Comparison of ENCODE assay signal across 34 mouse cellular contexts in genomic region chr15:100413306-100413705, GRCm38 (mm10). TPM values are rescaled to one million over a fixed set of nuclear protein-coding genes. Genes with fewer than 3 reads are reported as not detected.
DNase-seq lines count a peak whose midpoint lies in the region; ATAC-seq and TF ChIP-seq lines count a peak whose summit lies in the region.
"Had no signal": no experiment of that assay in that cellular context is flagged by ENCODE, and none has a peak within 500 bp of the region (broad histone marks: within the 10 kb centered on the region; RNA-seq: fewer than 3 reads in every experiment).

No protein-coding gene starts in this region.

- no peak overlapping the region for H3K4me3 ChIP-seq in kidney, embryonic 14.5 days (ENCODE audit: low read length)
- no peak overlapping the region for H3K4me3 ChIP-seq in liver, embryonic 14.5 days (ENCODE audit: insufficient read depth in 1 of 2, low read depth in 2 of 2, low read length in 2 of 2)
- no peak overlapping the region for H3K4me3 ChIP-seq in liver, postnatal 0 days (ENCODE audit: low read depth, low read length)
- H3K4me3 ChIP-seq in intestine, postnatal 0 days (ENCODE audit: low read depth, low read length) = no peak overlapping the region
- H3K4me3 ChIP-seq in small intestine, adult 2 months (ENCODE audit: low read depth, low read length) = no peak overlapping the region
- no peak overlapping the region for H3K4me3 ChIP-seq in left cerebral cortex, adult 2 months
- H3K4me3 ChIP-seq: embryonic facial prominence, embryonic 13.5 days; erythroblast, embryonic 14.5 days; forebrain, embryonic 13.5 days; hindbrain, embryonic 10.5 days; limb, embryonic 12.5 days; megakaryocyte, embryonic 14.5 days; midbrain, embryonic 13.5 days had no signal

- WGBS in kidney, embryonic 14.5 days = 75% methylated on average over 4 of the region's 5 CpGs
- 37% methylated on average over 4 of the region's 5 CpGs for WGBS in liver, embryonic 14.5 days (ENCODE audit: insufficient replicate concordance)
- 62% methylated on average over 4 of the region's 5 CpGs for WGBS in liver, postnatal 0 days (ENCODE audit: insufficient replicate concordance)
- 51% methylated on average over 4 of the region's 5 CpGs for WGBS in intestine, postnatal 0 days
- 41% methylated on average over 4 of the region's 5 CpGs for WGBS in small intestine, adult 2 months

- TF ChIP-seq EP300 in liver, embryonic 14.5 days (IDR thresholded peaks at IDR 0.05; ENCODE audit: low read depth) = no peak
- TF ChIP-seq EP300 in liver, postnatal 0 days (IDR thresholded peaks at IDR 0.05; ENCODE audit: low read depth) = no peak

- TF ChIP-seq CTCF in liver, embryonic 14.5 days (IDR thresholded peaks at IDR 0.05; ENCODE audit: low read depth) = no peak
- TF ChIP-seq CTCF in liver, postnatal 0 days (IDR thresholded peaks at IDR 0.05; ENCODE audit: low read depth) = no peak
- TF ChIP-seq CTCF in intestine, postnatal 0 days (IDR thresholded peaks at IDR 0.05; ENCODE audit: low read depth) = no peak
- TF ChIP-seq CTCF in small intestine, adult 2 months (IDR thresholded peaks at IDR 0.05; ENCODE audit: extremely low read depth, insufficient read length, insufficient replicate concordance, low read depth, low read length) = no peak
- no peak for TF ChIP-seq CTCF in left cerebral cortex, adult 2 months (IDR thresholded peaks at IDR 0.05)

- H3K4me2 ChIP-seq in kidney, embryonic 14.5 days (replicated peaks; ENCODE audit: low read depth, low read length) = no peak overlapping the region
- no peak overlapping the region for H3K4me2 ChIP-seq in liver, embryonic 14.5 days (ENCODE audit: low read depth)
- H3K4me2 ChIP-seq in liver, postnatal 0 days (ENCODE audit: low read depth, low read length) = no peak overlapping the region
- H3K4me2 ChIP-seq in intestine, postnatal 0 days (replicated peaks; ENCODE audit: low read depth) = no peak overlapping the region
- H3K4me2 ChIP-seq: embryonic facial prominence, embryonic 13.5 days; forebrain, embryonic 13.5 days; heart, embryonic 11.5 days; limb, embryonic 12.5 days; lung, embryonic 14.5 days; midbrain, embryonic 13.5 days had no signal

- H3K9me3 ChIP-seq in kidney, embryonic 14.5 days (ENCODE audit: control insufficient read depth, low read length) = no peaks in the 10 kb centered on the region
- no peaks in the 10 kb centered on the region for H3K9me3 ChIP-seq in liver, embryonic 14.5 days (ENCODE audit: control insufficient read depth, low read length)
- no peaks in the 10 kb centered on the region for H3K9me3 ChIP-seq in liver, postnatal 0 days (ENCODE audit: low read length)
- no peaks in the 10 kb centered on the region for H3K9me3 ChIP-seq in intestine, postnatal 0 days (ENCODE audit: control insufficient read depth)
- H3K9me3 ChIP-seq: embryonic facial prominence, embryonic 13.5 days; forebrain, embryonic 13.5 days; hindbrain, embryonic 10.5 days; limb, embryonic 12.5 days; megakaryocyte, embryonic 14.5 days; midbrain, embryonic 13.5 days had no signal

- H3K27me3 ChIP-seq in kidney, embryonic 14.5 days (ENCODE audit: control insufficient read depth, insufficient read depth, low read length) = no peaks in the 10 kb centered on the region
- no peaks in the 10 kb centered on the region for H3K27me3 ChIP-seq in liver, embryonic 14.5 days (ENCODE audit: control insufficient read depth, insufficient read depth, low read length)
- H3K27me3 ChIP-seq in liver, postnatal 0 days (ENCODE audit: insufficient read depth, low read length) = no peaks in the 10 kb centered on the region
- H3K27me3 ChIP-seq in intestine, postnatal 0 days (replicated peaks; ENCODE audit: control insufficient read depth, insufficient read depth, low read length) = no peaks in the 10 kb centered on the region
- no peaks in the 10 kb centered on the region for H3K27me3 ChIP-seq in small intestine, adult 2 months (ENCODE audit: control insufficient read depth, insufficient read depth, low read length)
- H3K27me3 ChIP-seq: embryonic facial prominence, embryonic 13.5 days; forebrain, embryonic 13.5 days; limb, embryonic 12.5 days; megakaryocyte, embryonic 14.5 days; midbrain, embryonic 13.5 days had no signal

- H3K36me3 ChIP-seq in kidney, embryonic 14.5 days (ENCODE audit: control insufficient read depth, insufficient read depth, low read length) = peaks cover 21% of the 10 kb centered on the region
- H3K36me3 ChIP-seq in liver, embryonic 14.5 days (replicated peaks; ENCODE audit: control insufficient read depth, insufficient read depth, low read depth) = peaks cover 40% of the 10 kb centered on the region
- H3K36me3 ChIP-seq in liver, postnatal 0 days (replicated peaks; ENCODE audit: insufficient read depth, low read length) = peaks cover 24% of the 10 kb centered on the region
- peaks cover 24% of the 10 kb centered on the region for H3K36me3 ChIP-seq in intestine, postnatal 0 days (ENCODE audit: control insufficient read depth, insufficient read depth)
- H3K36me3 ChIP-seq in small intestine, adult 2 months (ENCODE audit: control insufficient read depth, insufficient read depth, low read length) = peaks cover 21% of the 10 kb centered on the region

- ATAC-seq in kidney, embryonic 14.5 days (ENCODE audit: low FRiP score, low TSS enrichment) = no peak
- no peak for ATAC-seq in liver, embryonic 14.5 days (ENCODE audit: insufficient read depth)
- ATAC-seq in liver, postnatal 0 days = no peak
- ATAC-seq in intestine, postnatal 0 days = peak; percentile 6; the same call in 1 of the 2 replicates
- ATAC-seq: forebrain, embryonic 13.5 days; hindbrain, embryonic 16.5 days; midbrain, embryonic 13.5 days had no signal

- H3K4me1 ChIP-seq in kidney, embryonic 14.5 days (ENCODE audit: control insufficient read depth, insufficient read depth, low read length) = peaks cover 7% of the 10 kb centered on the region
- peaks cover 42 to 58% of the 10 kb centered on the region in 2 experiments for H3K4me1 ChIP-seq in liver, embryonic 14.5 days (replicated peaks; ENCODE audit: control insufficient read depth in 2 of 2, insufficient read depth in 2 of 2, low read length in 1 of 2)
- peaks cover 46% of the 10 kb centered on the region for H3K4me1 ChIP-seq in liver, postnatal 0 days (ENCODE audit: insufficient read depth)
- peaks cover 7% of the 10 kb centered on the region; the same call in 1 of the 2 replicates for H3K4me1 ChIP-seq in intestine, postnatal 0 days (replicated peaks; ENCODE audit: control insufficient read depth, insufficient read depth, low read length)
- H3K4me1 ChIP-seq in small intestine, adult 2 months (ENCODE audit: control insufficient read depth, insufficient read depth, insufficient read length, low read length) = peaks cover 23% of the 10 kb centered on the region
- H3K4me1 ChIP-seq: forebrain, embryonic 13.5 days; midbrain, embryonic 13.5 days had no signal

- no peak for DNase-seq in kidney, postnatal 14 days
- no peak for DNase-seq in liver, embryonic 14.5 days (ENCODE audit: low read depth in 3 of 3, low spot score in 3 of 3)
- no peak for DNase-seq in liver, postnatal 0 days
- DNase-seq in right cerebral cortex, postnatal 36 days (ENCODE audit: low spot score in 2 of 2) = no peak
- no peak for DNase-seq in left cerebral cortex, adult 2 months (ENCODE audit: extremely low spot score in 1 of 2, low spot score in 2 of 2)
- DNase-seq: adrenal gland, postnatal 10 days; cerebellum, adult 2 months; cerebellum, postnatal 25 days; lung, embryonic 14.5 days; right cerebral cortex, postnatal 14 days had no signal

- H3K9ac ChIP-seq in kidney, embryonic 14.5 days (ENCODE audit: low read depth, low read length) = no peak overlapping the region
- H3K9ac ChIP-seq in liver, embryonic 14.5 days (replicated peaks) = no peak overlapping the region
- no peak overlapping the region for H3K9ac ChIP-seq in liver, postnatal 0 days (replicated peaks)
- H3K9ac ChIP-seq in intestine, postnatal 0 days (ENCODE audit: low read depth, low read length) = no peak overlapping the region
- H3K9ac ChIP-seq: embryonic facial prominence, embryonic 13.5 days; forebrain, embryonic 13.5 days; limb, embryonic 12.5 days; lung, embryonic 14.5 days had no signal

- no peak for TF ChIP-seq POLR2A in small intestine, adult 2 months (IDR thresholded peaks at IDR 0.05; ENCODE audit: low read depth, low read length)

- peak overlapping the region; percentile 20; the same call in 1 of the 2 replicates for H3K27ac ChIP-seq in kidney, embryonic 14.5 days (ENCODE audit: low read depth, low read length)
- peak overlapping the region; percentile 63 for H3K27ac ChIP-seq in liver, embryonic 14.5 days
- H3K27ac ChIP-seq in liver, postnatal 0 days (ENCODE audit: low read depth) = no peak overlapping the region
- H3K27ac ChIP-seq in intestine, postnatal 0 days (ENCODE audit: low read depth, low read length) = peak overlapping the region; percentile 80
- peak overlapping the region; percentile 84 for H3K27ac ChIP-seq in small intestine, adult 2 months (ENCODE audit: insufficient read depth, low read depth, low read length)
- no peak overlapping the region for H3K27ac ChIP-seq in left cerebral cortex, adult 2 months
- H3K27ac ChIP-seq: embryonic facial prominence, embryonic 13.5 days; forebrain, embryonic 13.5 days; hindbrain, embryonic 10.5 days; limb, embryonic 12.5 days; midbrain, embryonic 13.5 days had no signal

- intact Hi-C loops in left cerebral cortex, adult 2 months (cut with DNase I) = no loop called here

RNA-seq across cellular contexts. Expression of gene Gm5475, which starts 8.6 kb away (rescaled TPM):
- polyA plus RNA-seq in kidney, embryonic 14.5 days (2014; fragmentation: Nextera tagmentation; extraction: Ambion mirVana) = 0.14 TPM in 1 of 2 replicates, not detected in the other
- polyA plus RNA-seq in liver, embryonic 14.5 days (2012; rRNA removed) = 0.01 TPM in 1 of 2 replicates, not detected in the other
- 0.05 TPM in 1 of 2 replicates, not detected in the other for polyA plus RNA-seq in liver, embryonic 14.5 days (2014; fragmentation: Nextera tagmentation; extraction: Ambion mirVana)
- 0.04 TPM in 1 of 2 replicates, not detected in the other for polyA plus RNA-seq in liver, postnatal 0 days (2015; fragmentation: Nextera tagmentation; extraction: Ambion mirVana)
- 0.77 and 1.0 TPM in 2 replicates for polyA plus RNA-seq in intestine, postnatal 0 days (2015; fragmentation: Nextera tagmentation; extraction: Ambion mirVana)
- 0.13 and 0.20 TPM in 2 replicates for polyA plus RNA-seq in small intestine, adult 2 months (2012; rRNA removed)
- total RNA-seq in left cerebral cortex, adult 2 months (2021) = not detected
- total RNA-seq: granulocyte monocyte progenitor cell, adult 5-6 weeks; layer of hippocampus, postnatal 14 days; monocyte, adult 5-6 weeks had no signal
- polyA plus RNA-seq: cerebellum, adult 2 months; embryonic facial prominence, embryonic 13.5 days; erythroblast, embryonic 14.5 days; forebrain, embryonic 13.5 days; heart, embryonic 11.5 days; hindbrain, embryonic 10.5 days; lung, embryonic 14.5 days; spleen, adult 2 months had no signal

RNA-seq across cellular contexts. Expression of gene Slc11a2, which starts 11.6 kb away (rescaled TPM):
- 16.4 and 22.6 TPM in 2 replicates for polyA plus RNA-seq in kidney, embryonic 14.5 days (2014; fragmentation: Nextera tagmentation; extraction: Ambion mirVana)
- 38.4 and 40.8 TPM in 2 replicates for polyA plus RNA-seq in liver, embryonic 14.5 days (2012; rRNA removed)
- 37.7 and 38.4 TPM in 2 replicates for polyA plus RNA-seq in liver, embryonic 14.5 days (2014; fragmentation: Nextera tagmentation; extraction: Ambion mirVana)
- 15.0 and 16.3 TPM in 2 replicates for polyA plus RNA-seq in liver, postnatal 0 days (2015; fragmentation: Nextera tagmentation; extraction: Ambion mirVana)
- polyA plus RNA-seq in intestine, postnatal 0 days (2015; fragmentation: Nextera tagmentation; extraction: Ambion mirVana) = 44.7 and 49.0 TPM in 2 replicates
- 39.4 and 138 TPM in 2 replicates for polyA plus RNA-seq in small intestine, adult 2 months (2012; rRNA removed)
- 10 to 100 TPM; 60.0 to 70.8 TPM for total RNA-seq in left cerebral cortex, adult 2 months (2021)

RNA-seq across cellular contexts. Expression of gene Higd1c, which starts 49.0 kb away (rescaled TPM):
- polyA plus RNA-seq in kidney, embryonic 14.5 days (2014; fragmentation: Nextera tagmentation; extraction: Ambion mirVana) = 0.77 TPM in 1 of 2 replicates, not detected in the other
- polyA plus RNA-seq in liver, embryonic 14.5 days (2012; rRNA removed) = not detected in 2 replicates
- polyA plus RNA-seq in liver, embryonic 14.5 days (2014; fragmentation: Nextera tagmentation; extraction: Ambion mirVana) = not detected in 2 replicates
- polyA plus RNA-seq in liver, postnatal 0 days (2015; fragmentation: Nextera tagmentation; extraction: Ambion mirVana) = not detected in 2 replicates
- polyA plus RNA-seq in intestine, postnatal 0 days (2015; fragmentation: Nextera tagmentation; extraction: Ambion mirVana) = not detected in 2 replicates
- polyA plus RNA-seq in small intestine, adult 2 months (2012; rRNA removed) = not detected in 2 replicates
- total RNA-seq in left cerebral cortex, adult 2 months (2021) = not detected
- total RNA-seq: gastrocnemius, adult 8-10 months; granulocyte monocyte progenitor cell, adult 5-6 weeks; layer of hippocampus, postnatal 14 days; left cerebral cortex, postnatal 10 days; monocyte, adult 5-6 weeks had no signal
- polyA plus RNA-seq: C2C12; cerebellum, adult 2 months; embryonic facial prominence, embryonic 13.5 days; erythroblast, embryonic 14.5 days; forebrain, embryonic 13.5 days; frontal cortex, adult 2 months; heart, embryonic 11.5 days; heart, postnatal 0 days; hindbrain, embryonic 16.5 days; large intestine, adult 2 months; limb, embryonic 12.5 days; lung, embryonic 14.5 days; midbrain, embryonic 13.5 days; neural tube, embryonic 11.5 days; spleen, adult 2 months; testis, adult 2 months had no signal

RNA-seq across cellular contexts. Expression of gene Letmd1, which starts 55.5 kb away (rescaled TPM):
- 19.2 and 25.4 TPM in 2 replicates for polyA plus RNA-seq in kidney, embryonic 14.5 days (2014; fragmentation: Nextera tagmentation; extraction: Ambion mirVana)
- polyA plus RNA-seq in liver, embryonic 14.5 days (2012; rRNA removed) = 15.2 and 18.1 TPM in 2 replicates
- 9.5 and 10.6 TPM in 2 replicates for polyA plus RNA-seq in liver, embryonic 14.5 days (2014; fragmentation: Nextera tagmentation; extraction: Ambion mirVana)
- polyA plus RNA-seq in liver, postnatal 0 days (2015; fragmentation: Nextera tagmentation; extraction: Ambion mirVana) = 14.4 and 16.3 TPM in 2 replicates
- 10.6 and 11.5 TPM in 2 replicates for polyA plus RNA-seq in intestine, postnatal 0 days (2015; fragmentation: Nextera tagmentation; extraction: Ambion mirVana)
- polyA plus RNA-seq in small intestine, adult 2 months (2012; rRNA removed) = 16.3 and 26.1 TPM in 2 replicates
- 10 to 100 TPM; 59.6 to 62.1 TPM for total RNA-seq in left cerebral cortex, adult 2 months (2021)

Comparison
In these comparisons a context has a peak if more than half of its experiments do, and no peak if none do; other contexts are left out.
1. H3K27ac ChIP-seq: peak in kidney, embryonic 14.5 days (single experiment), liver, embryonic 14.5 days (single experiment), intestine, postnatal 0 days (single experiment) and small intestine, adult 2 months (single experiment); none in liver, postnatal 0 days (single experiment) and left cerebral cortex, adult 2 months (single experiment).